Mouse (Mus musculus) heart, adult 10 weeks (tissue): ENCODE results near the gene Bpnt1. TPM values are rescaled to one million over a fixed set of nuclear protein-coding genes. Genes with fewer than 3 reads are reported as not detected.

Source experiments
- polyA plus RNA-seq: library from polyadenylated mRNA; stranded (reverse); fragments of 350-450 nt; fragmentation: Illumina TruSeq; extraction: RNeasy Lipid Tissue Mini Kit (QIAGEN cat#74804); gene quantifications from one replicate; pipeline ENCODE4 v1.2.3, GENCODE M21; 2014; ENCODE audit warnings: low read depth, low replicate concordance

The Bpnt1 gene
- 25.6 TPM for polyA plus RNA-seq

DNA sequence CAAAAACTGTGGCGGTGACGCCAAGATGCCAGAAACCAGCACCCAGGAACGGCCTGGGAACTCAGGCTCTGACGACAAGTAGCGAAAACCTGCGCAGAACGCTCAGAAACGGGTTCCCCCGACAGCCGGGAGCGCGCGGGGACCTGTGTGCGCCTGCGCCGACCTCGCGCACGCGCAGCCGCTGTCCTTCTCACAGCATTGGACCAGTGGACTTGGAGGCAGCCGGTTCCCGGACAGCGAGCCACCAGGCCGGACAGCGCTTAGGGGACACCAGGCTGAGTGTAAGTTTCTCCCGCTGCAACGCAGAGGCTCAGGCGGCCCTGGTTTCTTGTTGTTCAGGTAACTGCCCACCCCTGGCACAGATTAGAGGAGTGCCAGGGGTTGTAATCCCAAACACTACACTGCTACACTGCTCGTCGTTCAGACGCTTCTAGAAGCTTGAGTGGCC lies at the start of gene Bpnt1:
Gene Bpnt1 (plus strand): TSS at position 167 of the 448 bp plus-strand sequence.

DNA sequence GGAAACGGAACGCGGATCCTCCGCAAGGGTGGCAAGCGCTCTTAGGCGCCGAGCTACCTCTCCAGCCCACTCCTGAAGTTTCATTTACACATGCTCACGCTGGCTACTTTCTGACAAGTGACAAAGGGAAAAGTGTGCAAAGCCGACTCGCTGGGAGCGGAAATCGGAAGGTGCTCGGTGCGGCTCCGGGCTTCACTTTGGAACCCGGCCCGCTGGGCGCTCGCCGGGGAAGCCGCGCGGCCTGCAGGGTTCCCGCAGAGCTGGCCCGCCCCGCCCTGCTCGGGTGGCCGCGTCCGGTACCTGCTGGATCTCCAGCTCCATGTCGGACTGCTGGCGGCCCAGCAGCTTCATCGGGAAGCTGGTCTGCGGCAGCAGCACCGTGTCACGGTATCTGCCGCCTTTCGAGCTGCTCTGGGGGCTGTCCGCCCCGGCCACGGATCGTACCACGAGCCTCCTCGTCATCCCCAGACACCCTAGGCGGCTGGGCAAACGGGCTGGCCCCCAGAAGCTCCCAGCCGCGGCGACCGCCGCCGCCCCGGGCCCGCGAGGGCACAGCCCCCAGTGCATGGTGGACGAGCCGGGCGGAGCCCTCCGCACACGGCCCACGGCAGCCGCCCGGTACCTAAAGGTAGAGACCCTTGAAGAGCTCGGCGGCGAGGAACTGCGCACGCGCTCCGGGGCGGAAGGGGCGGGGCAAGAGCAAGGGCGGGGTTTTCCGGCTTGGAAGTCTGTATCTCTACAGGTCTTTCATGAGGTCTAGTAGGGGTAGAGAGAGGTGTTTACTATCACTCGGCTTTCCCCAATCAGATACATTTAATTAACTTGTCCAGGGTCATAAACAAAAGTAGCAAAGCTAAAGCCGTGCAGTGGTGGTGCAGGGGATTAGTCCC lies 3.0 kb upstream of the Bpnt1 start, which contains the start of gene Iars2:
Gene Iars2 (minus strand): TSS at position 676 of the 890 bp plus-strand sequence.

DNA sequence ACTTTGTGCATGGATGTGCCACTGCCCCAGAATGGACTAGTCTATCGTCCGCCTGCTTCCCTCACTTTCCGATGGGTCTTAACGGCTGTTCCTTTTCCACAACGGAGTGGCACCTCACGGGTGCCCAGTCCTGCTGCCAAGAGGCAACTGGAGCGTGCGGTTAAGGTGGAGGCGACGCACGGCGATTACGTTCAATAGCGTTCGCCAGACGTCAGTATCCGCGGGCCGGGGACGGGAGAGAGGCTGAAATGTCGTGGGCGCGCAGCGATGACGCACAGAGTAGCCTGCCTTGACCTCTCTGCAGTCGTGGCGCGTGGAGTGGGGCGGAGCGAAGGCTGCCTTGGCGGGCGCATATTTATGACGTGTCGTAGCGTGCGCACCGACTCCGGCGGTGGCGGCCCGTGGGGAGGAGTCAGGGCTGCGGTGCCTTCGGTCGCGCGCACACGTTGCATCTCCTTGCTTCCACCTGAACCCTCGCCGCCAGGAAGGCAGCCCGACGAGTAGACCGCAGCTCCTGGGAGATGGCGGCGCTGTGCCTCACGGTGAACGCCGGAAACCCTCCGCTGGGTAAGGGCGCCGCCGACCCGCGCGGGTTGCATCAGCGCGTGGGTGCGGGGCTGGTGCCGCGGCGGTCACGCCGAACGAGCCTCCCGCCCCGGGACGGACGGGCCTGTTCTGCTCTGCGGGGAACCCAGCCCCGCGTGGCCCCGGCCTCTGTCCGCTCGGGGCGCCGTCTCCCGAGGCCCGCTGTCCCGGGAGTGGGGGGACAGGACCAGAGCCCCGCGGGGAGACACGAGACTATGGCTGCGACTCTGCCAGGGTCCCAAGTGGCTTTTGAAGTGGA lies 30.9 kb downstream of the Bpnt1 start, which contains the start of gene Eprs:
Gene Eprs (plus strand): TSS at position 368 of the 844 bp plus-strand sequence.

Other genes starting within 250 kb of the Bpnt1 start
- gene Rab3gap2, start 128.0 kb upstream of the Bpnt1 start, polyA plus RNA-seq, result 14.0 TPM
- 57.7 TPM for gene Iars2, start 2.8 kb upstream of the Bpnt1 start, polyA plus RNA-seq
- 58.5 TPM for gene Eprs, start 30.9 kb downstream of the Bpnt1 start, polyA plus RNA-seq
- gene Slc30a10, start 122.7 kb downstream of the Bpnt1 start, polyA plus RNA-seq, result not detected